Mouse (Mus musculus): ENCODE measurements around the gene Hspa12b. TPM values are rescaled to one million over a fixed set of nuclear protein-coding genes. Genes with fewer than 3 reads are reported as not detected.

The Hspa12b gene
- total and polyA plus RNA-seq, 3 experiments, result 0.56 to 2.0 (median 1.7) TPM

GRCm38 (mm10) chr2:131159491-131159910 lies 32.4 kb downstream of the Hspa12b start:
- dilution Hi-C loops (cut with MboI; ENCODE audit: extremely low pct_ligation_motif_present, extremely low pct_unique_long_range_greater_than_20kb, low sequenced_read_pairs), result no loop called here
- Histone ChIP-seq H3K9me3 (replicated peaks; ENCODE audit: low read length) (peaks cover 5% of the 10 kb centered on the region), H3K36me3 (replicated peaks in 1 of 2; ENCODE audit: control insufficient read depth in 1 of 2, insufficient read depth in 1 of 2, low read length in 1 of 2) (peaks cover 0 to 19% of the 10 kb centered on the region in 2 experiments), H3K9ac (ENCODE audit: insufficient read depth, low read depth) (peak overlapping the region; percentile 66), H3K27ac (ENCODE audit: insufficient read depth, low read depth) (no peak overlapping the region), H3K4me1 (ENCODE audit: control insufficient read depth in 1 of 2, insufficient read depth in 2 of 2) (peaks cover 2 to 17% of the 10 kb centered on the region in 2 experiments; a peak in 3 of 4 replicates), H3K79me2 (replicated peaks; ENCODE audit: control insufficient read depth, extremely low read depth, insufficient read depth, poor library complexity, severe bottlenecking) (no peaks in the 10 kb centered on the region), H3K4me3 (replicated peaks in 1 of 3; ENCODE audit: low read depth in 2 of 3, low read length in 2 of 3, poor library complexity in 1 of 3) (peak overlapping the region; percentile 61 to 75 (median 66)), H3K27me3 (replicated peaks) (no peaks in the 10 kb centered on the region), H3K4me2 (ENCODE audit: insufficient read depth, low read depth, poor library complexity, severe bottlenecking) (peak overlapping the region; percentile 57)
- in situ Hi-C loops (cut with MboI; ENCODE audit: low pct_ligation_motif_present, low pct_unique_long_range_greater_than_20kb, low sequenced_read_pairs), result no loop called here
- no peak for TF ChIP-seq RCOR1 (conservative IDR thresholded peaks at IDR 0.05; ENCODE audit: low read depth, low read length)
- TF ChIP-seq MXI1 (IDR thresholded peaks at IDR 0.05; ENCODE audit: low read depth, low read length), result no peak
- TF ChIP-seq HCFC1 (IDR thresholded peaks at IDR 0.05; ENCODE audit: low read depth, low read length), result no peak
- no peak for TF ChIP-seq PAX5 (IDR thresholded peaks at IDR 0.05; ENCODE audit: low read length)
- TF ChIP-seq MAZ (IDR thresholded peaks at IDR 0.05; ENCODE audit: low read depth, low read length), result no peak
- no peak for TF ChIP-seq ZC3H11A (IDR thresholded peaks at IDR 0.05; ENCODE audit: low read depth, low read length)
- TF ChIP-seq ETS1 (conservative IDR thresholded peaks at IDR 0.05; ENCODE audit: low read depth, low read length), result no peak
- TF ChIP-seq EP300 (IDR thresholded peaks at IDR 0.05; ENCODE audit: low read length), result no peak
- TF ChIP-seq MEF2A (IDR thresholded peaks at IDR 0.05; ENCODE audit: borderline replicate concordance, low read depth, low read length), result no peak
- TF ChIP-seq UBTF (IDR thresholded peaks at IDR 0.05; ENCODE audit: low read depth, low read length), result no peak
- no peak for TF ChIP-seq POLR2A (IDR thresholded peaks at IDR 0.05; ENCODE audit: low read depth, low read length)
- peak; percentile 23 for DNase-seq (ENCODE audit: extremely low read depth)

GRCm38 (mm10) chr2:131159938-131160581 lies 33.0 kb downstream of the Hspa12b start, which contains the start of gene 1700037H04Rik:
1700037H04Rik (minus strand) TSS chr2:131160081.
- DNase-seq (ENCODE audit: extremely low read depth), result peak; percentile 99
- H3K36me3 ChIP-seq (replicated peaks in 1 of 2; ENCODE audit: control insufficient read depth in 1 of 2, insufficient read depth in 1 of 2, low read length in 1 of 2), result peaks cover 0 to 14% of the 10 kb centered on the region in 2 experiments
- in situ Hi-C loops (cut with MboI; ENCODE audit: low pct_ligation_motif_present, low pct_unique_long_range_greater_than_20kb, low sequenced_read_pairs), result loop anchor here (5.0 kb wide), 1 partner anchor 68 kb away; no protein-coding TSS in a partner anchor
- H3K27ac ChIP-seq (ENCODE audit: insufficient read depth, low read depth), result no peak within 1 kb of the TSS
- H3K4me3 ChIP-seq (replicated peaks in 1 of 3; ENCODE audit: low read depth in 2 of 3, low read length in 2 of 3, poor library complexity in 1 of 3), result peak within 1 kb of the TSS; percentile 61 to 75 (median 69)
- dilution Hi-C loops (cut with MboI; ENCODE audit: extremely low pct_ligation_motif_present, extremely low pct_unique_long_range_greater_than_20kb, low sequenced_read_pairs), result no loop called here
- H3K4me2 ChIP-seq (ENCODE audit: insufficient read depth, low read depth, poor library complexity, severe bottlenecking), result peak within 1 kb of the TSS; percentile 72
- no peaks in the 10 kb centered on the region for H3K27me3 ChIP-seq (replicated peaks)
- no peaks in the 10 kb centered on the region for H3K79me2 ChIP-seq (replicated peaks; ENCODE audit: control insufficient read depth, extremely low read depth, insufficient read depth, poor library complexity, severe bottlenecking)
- H3K4me1 ChIP-seq (ENCODE audit: control insufficient read depth in 1 of 2, insufficient read depth in 2 of 2), result peaks cover 2 to 17% of the 10 kb centered on the region in 2 experiments; a peak in 3 of 4 replicates
- H3K9me3 ChIP-seq (replicated peaks; ENCODE audit: low read length), result peaks cover 10% of the 10 kb centered on the region
- peak within 1 kb of the TSS; percentile 67 for H3K9ac ChIP-seq (ENCODE audit: insufficient read depth, low read depth)
- TF ChIP-seq ETS1 (conservative IDR thresholded peaks at IDR 0.05; ENCODE audit: low read depth, low read length), result 0 out of 2 replicates have a peak, but pooled peaks have one; percentile 16
- TF ChIP-seq TBP (conservative IDR thresholded peaks at IDR 0.05; ENCODE audit: low read depth, low read length), result peak; percentile 74; the same call in 1 of the 2 replicates
- peak; percentile 99 for TF ChIP-seq USF1 (IDR thresholded peaks at IDR 0.05; ENCODE audit: low read depth, low read length)
- TF ChIP-seq PAX5 (IDR thresholded peaks at IDR 0.05; ENCODE audit: low read length), result no peak
- 0 out of 2 replicates have a peak, but pooled peaks have one; percentile 44 for TF ChIP-seq UBTF (IDR thresholded peaks at IDR 0.05; ENCODE audit: low read depth, low read length)
- TF ChIP-seq CTCF (conservative IDR thresholded peaks at IDR 0.05 in 1 of 2, IDR thresholded peaks at IDR 0.05 in 1 of 2; ENCODE audit: low read depth in 2 of 2, low read length in 2 of 2), result no peak
- no peak for TF ChIP-seq GABPA (IDR thresholded peaks at IDR 0.05; ENCODE audit: insufficient replicate concordance, low read depth, low read length)
- TF ChIP-seq USF2 (conservative IDR thresholded peaks at IDR 0.05; ENCODE audit: low read depth, low read length), result peak; percentile 97
- no peak for TF ChIP-seq ZKSCAN1 (IDR thresholded peaks at IDR 0.05; ENCODE audit: borderline replicate concordance, low read depth, low read length)
- TF ChIP-seq HCFC1 (IDR thresholded peaks at IDR 0.05; ENCODE audit: low read depth, low read length), result peak; percentile 46; the same call in 1 of the 2 replicates
- peak; percentile 91 for TF ChIP-seq MYC (IDR thresholded peaks at IDR 0.05; ENCODE audit: low read depth, low read length)
- 0 out of 2 replicates have a peak, but pooled peaks have one; percentile 39 for TF ChIP-seq NRF1 (IDR thresholded peaks at IDR 0.05; ENCODE audit: low read depth, low read length)
- TF ChIP-seq RCOR1 (conservative IDR thresholded peaks at IDR 0.05; ENCODE audit: low read depth, low read length), result no peak
- no peak for TF ChIP-seq ZC3H11A (IDR thresholded peaks at IDR 0.05; ENCODE audit: low read depth, low read length)
- peak; percentile 97 for TF ChIP-seq POLR2A (IDR thresholded peaks at IDR 0.05; ENCODE audit: low read depth, low read length)
- peak; percentile 94 for TF ChIP-seq NELFE (IDR thresholded peaks at IDR 0.05; ENCODE audit: low read depth, low read length)
- peak; percentile 66; the same call in 1 of the 2 replicates for TF ChIP-seq ZMIZ1 (IDR thresholded peaks at IDR 0.05; ENCODE audit: low read depth, low read length)
- no peak for TF ChIP-seq MAFK (IDR thresholded peaks at IDR 0.05; ENCODE audit: insufficient replicate concordance, low read length)
- no peak for TF ChIP-seq MEF2A (IDR thresholded peaks at IDR 0.05; ENCODE audit: borderline replicate concordance, low read depth, low read length)
- TF ChIP-seq SMC3 (IDR thresholded peaks at IDR 0.05; ENCODE audit: low read depth, low read length), result no peak
- peak; percentile 97 for TF ChIP-seq BHLHE40 (IDR thresholded peaks at IDR 0.05; ENCODE audit: low read depth, low read length)
- peak; percentile 30; the same call in 1 of the 2 replicates for TF ChIP-seq ELF1 (IDR thresholded peaks at IDR 0.05; ENCODE audit: low read depth, low read length)
- TF ChIP-seq TCF12 (IDR thresholded peaks at IDR 0.05; ENCODE audit: low read depth, low read length), result peak; percentile 63; the same call in 1 of the 2 replicates
- TF ChIP-seq POLR2AphosphoS2 (IDR thresholded peaks at IDR 0.05; ENCODE audit: low read depth, low read length), result peak; percentile 77
- no peak for TF ChIP-seq JUN (IDR thresholded peaks at IDR 0.05; ENCODE audit: insufficient read depth, low read depth, low read length)
- TF ChIP-seq KAT2A (IDR thresholded peaks at IDR 0.05; ENCODE audit: insufficient replicate concordance, low read length), result no peak
